In genomic region chr15:102103947-102104555, GRCm38 (mm10) we compare ENCODE assay signal across 8 mouse cellular contexts. TPM values are rescaled to one million over a fixed set of nuclear protein-coding genes. Genes with fewer than 3 reads are reported as not detected.
A peak's percentile ranks its signal among the peaks of the same experiment; 100 is the strongest.
DNase-seq lines count a peak whose midpoint lies in the region.

No protein-coding gene starts in this region.

- H3K27ac ChIP-seq in heart, embryonic 10.5 days: peak overlapping the region; percentile 93

- H3K27me3 ChIP-seq in heart, embryonic 10.5 days (ENCODE audit: insufficient read depth, poor library complexity, severe bottlenecking): peaks cover 25% of the 10 kb centered on the region

- no peaks in the 10 kb centered on the region for H3K9me3 ChIP-seq in heart, embryonic 10.5 days

- H3K4me3 ChIP-seq in heart, embryonic 10.5 days: peak overlapping the region; percentile 72

- DNase-seq in adrenal gland, adult (ENCODE audit: inconsistent age in 2 of 2, low spot score in 1 of 2): peak; percentile 83 to 93
- DNase-seq in adrenal gland, postnatal 4 days (ENCODE audit: low spot score in 2 of 2): no peak
- DNase-seq in embryo, embryonic 10.5 days (ENCODE audit: low spot score): peak; percentile 78
- DNase-seq in heart, embryonic 10.5 days (ENCODE audit: low spot score): no peak
- DNase-seq in kidney, adult 9 months: peak; percentile 98
- DNase-seq in lung, postnatal 10 days: peak; percentile 93
- peak; percentile 62 for DNase-seq in urinary bladder, postnatal 25 days (ENCODE audit: low spot score)
- DNase-seq in layer of hippocampus, adult 8-10 months (ENCODE audit: low spot score in 2 of 2): no peak

- 24% methylated on average over 12 of the region's 12 CpGs for WGBS in heart, embryonic 10.5 days

- H3K36me3 ChIP-seq in heart, embryonic 10.5 days: peaks cover 18% of the 10 kb centered on the region

- H3K4me1 ChIP-seq in heart, embryonic 10.5 days: peaks cover 100% of the 10 kb centered on the region

RNA-seq across cellular contexts. Expression of gene Tns2, which starts 3.8 kb away (rescaled TPM):
- 10 to 100 TPM; 60.9 to 63.6 TPM for total RNA-seq in adrenal gland, postnatal 4 days (2021)
- polyA plus RNA-seq in heart, embryonic 10.5 days (2016; fragmentation: Nextera tagmentation; extraction: Ambion mirVana): 19.8 and 19.9 TPM in 2 replicates
- total RNA-seq in layer of hippocampus, adult 8-10 months (2022): 10 to 100 TPM; 22.4 to 26.9 (median 24.8) TPM

RNA-seq across cellular contexts. Expression of gene Eif4b, which starts 30.5 kb away (rescaled TPM):
- 100 to 1,000 TPM; 352 to 356 TPM for total RNA-seq in adrenal gland, postnatal 4 days (2021)
- 85.5 and 99.6 TPM in 2 replicates for polyA plus RNA-seq in heart, embryonic 10.5 days (2016; fragmentation: Nextera tagmentation; extraction: Ambion mirVana)
- 100 to 1,000 TPM; 175 to 212 (median 192) TPM for total RNA-seq in layer of hippocampus, adult 8-10 months (2022)

RNA-seq across cellular contexts. Expression of gene Spryd3, which starts 32.0 kb away (rescaled TPM):
- total RNA-seq in adrenal gland, postnatal 4 days (2021): 10 to 100 TPM; 32.5 to 35.9 TPM
- 19.0 and 19.4 TPM in 2 replicates for polyA plus RNA-seq in heart, embryonic 10.5 days (2016; fragmentation: Nextera tagmentation; extraction: Ambion mirVana)
- 100 to 1,000 TPM; 144 to 152 (median 146) TPM for total RNA-seq in layer of hippocampus, adult 8-10 months (2022)

RNA-seq across cellular contexts. Expression of gene Igfbp6, which starts 40.1 kb away (rescaled TPM):
- total RNA-seq in adrenal gland, postnatal 4 days (2021): 10 to 100 TPM; 33.9 to 34.4 TPM
- 0.64 and 0.67 TPM in 2 replicates for polyA plus RNA-seq in heart, embryonic 10.5 days (2016; fragmentation: Nextera tagmentation; extraction: Ambion mirVana)
- 10 to 100 TPM; 11.2 to 13.6 (median 12.7) TPM for total RNA-seq in layer of hippocampus, adult 8-10 months (2022)

RNA-seq across cellular contexts. Expression of gene Soat2, which starts 46.3 kb away (rescaled TPM):
- 1 to 10 TPM in 1 of 2 experiments, under 1 TPM in 1; 0.78 to 3.8 TPM for total RNA-seq in adrenal gland, postnatal 4 days (2021)
- polyA plus RNA-seq in heart, embryonic 10.5 days (2016; fragmentation: Nextera tagmentation; extraction: Ambion mirVana): 2.0 and 7.9 TPM in 2 replicates
- total RNA-seq in layer of hippocampus, adult 8-10 months (2022): under 1 TPM in 2 of 4 experiments, not detected in 2; 0.20 to 0.39 TPM

Comparison
In these comparisons a context has a peak if more than half of its experiments do, and no peak if none do; other contexts are left out.
1. DNase-seq: peak in adrenal gland, adult (2 of 2), embryo, embryonic 10.5 days (single experiment), kidney, adult 9 months (single experiment), lung, postnatal 10 days (single experiment) and urinary bladder, postnatal 25 days (single experiment); none in adrenal gland, postnatal 4 days (0 of 2), heart, embryonic 10.5 days (single experiment) and layer of hippocampus, adult 8-10 months (0 of 2).